Mouse (Mus musculus): ENCODE data around the gene Hoxc6. TPM values are rescaled to one million over a fixed set of nuclear protein-coding genes. Genes with fewer than 3 reads are reported as not detected.

Gene Hoxc6
- polyA plus RNA-seq, 1 experiment from 2014 or later, result 0.36 TPM

- Histone ChIP-seq H3K4me3 (ENCODE audit: low read length) (peak within 1 kb of the TSS; percentile 9; the same call in 1 of the 2 replicates), H3K9ac (ENCODE audit: low read length) (no peak within 1 kb of the TSS), H3K27me3 (ENCODE audit: control insufficient read depth, insufficient read depth, low read depth, low read length) (peaks cover 99% of the 10 kb centered on the region), H3K27ac (ENCODE audit: low read length) (no peak within 1 kb of the TSS), H3K9me3 (ENCODE audit: control insufficient read depth, low read length) (no peaks in the 10 kb centered on the region), H3K4me2 (ENCODE audit: low read depth, low read length) (0 out of 2 replicates have a peak within 1 kb of the TSS, but pooled peaks have one; percentile 1), H3K36me3 (ENCODE audit: control insufficient read depth, insufficient read depth, low read length) (no peaks in the 10 kb centered on the region), H3K4me1 (replicated peaks; ENCODE audit: control insufficient read depth, insufficient read depth, low read length) (peaks cover 4% of the 10 kb centered on the region; the same call in 1 of the 2 replicates)
- no peak for ATAC-seq (ENCODE audit: low read depth)
- 4% methylated on average over 12 of the region's 12 CpGs for WGBS
Observed at GRCm38 (mm10) chr15:102967312-102967510, 30.8 kb upstream of the Hoxc6 start, which contains the start of gene Hoxc5. TSS of gene Hoxc5 (plus strand) at chr15:102967443.

- H3K27ac ChIP-seq (ENCODE audit: low read length), result no peak overlapping the region
- H3K4me2 ChIP-seq (ENCODE audit: low read depth, low read length), result no peak overlapping the region
- peaks cover 99% of the 10 kb centered on the region for H3K27me3 ChIP-seq (ENCODE audit: control insufficient read depth, insufficient read depth, low read depth, low read length)
- 2% methylated on average over 34 of the region's 34 CpGs for WGBS
- no peaks in the 10 kb centered on the region for H3K9me3 ChIP-seq (ENCODE audit: control insufficient read depth, low read length)
- no peak overlapping the region for H3K9ac ChIP-seq (ENCODE audit: low read length)
- no peak for ATAC-seq (ENCODE audit: low read depth)
- no peaks in the 10 kb centered on the region for H3K36me3 ChIP-seq (ENCODE audit: control insufficient read depth, insufficient read depth, low read length)
- no peak overlapping the region for H3K4me3 ChIP-seq (ENCODE audit: low read length)
- peaks cover 4% of the 10 kb centered on the region; the same call in 1 of the 2 replicates for H3K4me1 ChIP-seq (replicated peaks; ENCODE audit: control insufficient read depth, insufficient read depth, low read length)
Observed at GRCm38 (mm10) chr15:102967511-102968397, 30.3 kb upstream of the Hoxc6 start.

- WGBS, result 35% methylated on average over 1 of the region's 1 CpGs
- Histone ChIP-seq H3K27me3 (ENCODE audit: control insufficient read depth, insufficient read depth, low read depth, low read length) (peaks cover 99% of the 10 kb centered on the region), H3K4me1 (replicated peaks; ENCODE audit: control insufficient read depth, insufficient read depth, low read length) (peaks cover 4% of the 10 kb centered on the region; the same call in 1 of the 2 replicates)
Observed at GRCm38 (mm10) chr15:102969296-102969695, 28.8 kb upstream of the Hoxc6 start.

GRCm38 (mm10) chr15:102970740-102971139 is 27.3 kb upstream of the Hoxc6 start:
- ATAC-seq (ENCODE audit: low read depth), result no peak
- no peak overlapping the region for H3K4me2 ChIP-seq (ENCODE audit: low read depth, low read length)
- H3K27ac ChIP-seq (ENCODE audit: low read length), result no peak overlapping the region
- peaks cover 4% of the 10 kb centered on the region; the same call in 1 of the 2 replicates for H3K4me1 ChIP-seq (replicated peaks; ENCODE audit: control insufficient read depth, insufficient read depth, low read length)
- under 1% methylated on average over 12 of the region's 12 CpGs for WGBS
- peaks cover 98% of the 10 kb centered on the region for H3K27me3 ChIP-seq (ENCODE audit: control insufficient read depth, insufficient read depth, low read depth, low read length)
- H3K9ac ChIP-seq (ENCODE audit: low read length), result no peak overlapping the region
- no peak overlapping the region for H3K4me3 ChIP-seq (ENCODE audit: low read length)
- H3K36me3 ChIP-seq (ENCODE audit: control insufficient read depth, insufficient read depth, low read length), result no peaks in the 10 kb centered on the region
- no peaks in the 10 kb centered on the region for H3K9me3 ChIP-seq (ENCODE audit: control insufficient read depth, low read length)

More at GRCm38 (mm10) chr15:102969296-102969695, 28.8 kb upstream of the Hoxc6 start:
- H3K4me2 ChIP-seq (ENCODE audit: low read depth, low read length), result no peak overlapping the region
- no peaks in the 10 kb centered on the region for H3K36me3 ChIP-seq (ENCODE audit: control insufficient read depth, insufficient read depth, low read length)
- H3K4me3 ChIP-seq (ENCODE audit: low read length), result no peak overlapping the region
- H3K9me3 ChIP-seq (ENCODE audit: control insufficient read depth, low read length), result no peaks in the 10 kb centered on the region
- no peak overlapping the region for H3K27ac ChIP-seq (ENCODE audit: low read length)
- no peak overlapping the region for H3K9ac ChIP-seq (ENCODE audit: low read length)
- ATAC-seq (ENCODE audit: low read depth), result no peak

GRCm38 (mm10) chr15:102972254-102972653 is 25.8 kb upstream of the Hoxc6 start:
- Histone ChIP-seq H3K4me2 (ENCODE audit: low read depth, low read length) (no peak overlapping the region), H3K9me3 (ENCODE audit: control insufficient read depth, low read length) (no peaks in the 10 kb centered on the region), H3K4me3 (ENCODE audit: low read length) (no peak overlapping the region), H3K36me3 (ENCODE audit: control insufficient read depth, insufficient read depth, low read length) (no peaks in the 10 kb centered on the region), H3K27me3 (ENCODE audit: control insufficient read depth, insufficient read depth, low read depth, low read length) (peaks cover 98% of the 10 kb centered on the region), H3K27ac (ENCODE audit: low read length) (no peak overlapping the region), H3K9ac (ENCODE audit: low read length) (no peak overlapping the region), H3K4me1 (replicated peaks; ENCODE audit: control insufficient read depth, insufficient read depth, low read length) (no peaks in the 10 kb centered on the region; the same call in 1 of the 2 replicates)
- under 1% methylated on average over 21 of the region's 21 CpGs for WGBS
- ATAC-seq (ENCODE audit: low read depth), result no peak

- H3K9ac ChIP-seq (ENCODE audit: low read length), result no peak overlapping the region
- no peak for ATAC-seq (ENCODE audit: low read depth)
- H3K9me3 ChIP-seq (ENCODE audit: control insufficient read depth, low read length), result no peaks in the 10 kb centered on the region
- no peaks in the 10 kb centered on the region for H3K36me3 ChIP-seq (ENCODE audit: control insufficient read depth, insufficient read depth, low read length)
- no peak overlapping the region for H3K4me2 ChIP-seq (ENCODE audit: low read depth, low read length)
- WGBS, result 3% methylated on average over 6 of the region's 6 CpGs
- no peaks in the 10 kb centered on the region; the same call in 1 of the 2 replicates for H3K4me1 ChIP-seq (replicated peaks; ENCODE audit: control insufficient read depth, insufficient read depth, low read length)
- peaks cover 97% of the 10 kb centered on the region for H3K27me3 ChIP-seq (ENCODE audit: control insufficient read depth, insufficient read depth, low read depth, low read length)
- H3K4me3 ChIP-seq (ENCODE audit: low read length), result no peak overlapping the region
- H3K27ac ChIP-seq (ENCODE audit: low read length), result no peak overlapping the region
Observed at GRCm38 (mm10) chr15:102972753-102973152, 25.3 kb upstream of the Hoxc6 start.

GRCm38 (mm10) chr15:102975034-102975433 is 23.0 kb upstream of the Hoxc6 start:
- Histone ChIP-seq H3K4me1 (replicated peaks; ENCODE audit: control insufficient read depth, insufficient read depth, low read length) (no peaks in the 10 kb centered on the region; the same call in 1 of the 2 replicates), H3K4me2 (ENCODE audit: low read depth, low read length) (no peak overlapping the region), H3K4me3 (ENCODE audit: low read length) (no peak overlapping the region), H3K27me3 (ENCODE audit: control insufficient read depth, insufficient read depth, low read depth, low read length) (peaks cover 99% of the 10 kb centered on the region), H3K9me3 (ENCODE audit: control insufficient read depth, low read length) (no peaks in the 10 kb centered on the region), H3K36me3 (ENCODE audit: control insufficient read depth, insufficient read depth, low read length) (no peaks in the 10 kb centered on the region), H3K27ac (ENCODE audit: low read length) (no peak overlapping the region), H3K9ac (ENCODE audit: low read length) (no peak overlapping the region)
- 3% methylated on average over 7 of the region's 7 CpGs for WGBS
- no peak for ATAC-seq (ENCODE audit: low read depth)

GRCm38 (mm10) chr15:102975688-102976111 is 22.4 kb upstream of the Hoxc6 start:
- H3K4me1 ChIP-seq (replicated peaks; ENCODE audit: control insufficient read depth, insufficient read depth, low read length), result no peaks in the 10 kb centered on the region; the same call in 1 of the 2 replicates
- H3K36me3 ChIP-seq (ENCODE audit: control insufficient read depth, insufficient read depth, low read length), result no peaks in the 10 kb centered on the region
- no peaks in the 10 kb centered on the region for H3K9me3 ChIP-seq (ENCODE audit: control insufficient read depth, low read length)
- ATAC-seq (ENCODE audit: low read depth), result no peak
- H3K27ac ChIP-seq (ENCODE audit: low read length), result no peak overlapping the region
- 1% methylated on average over 21 of the region's 21 CpGs for WGBS
- H3K9ac ChIP-seq (ENCODE audit: low read length), result no peak overlapping the region
- H3K4me2 ChIP-seq (ENCODE audit: low read depth, low read length), result no peak overlapping the region
- no peak overlapping the region for H3K4me3 ChIP-seq (ENCODE audit: low read length)
- H3K27me3 ChIP-seq (ENCODE audit: control insufficient read depth, insufficient read depth, low read depth, low read length), result peaks cover 99% of the 10 kb centered on the region

- ATAC-seq (ENCODE audit: low read depth), result no peak
- H3K4me3 ChIP-seq (ENCODE audit: low read length), result no peak within 1 kb of the TSS
- no peaks in the 10 kb centered on the region for H3K9me3 ChIP-seq (ENCODE audit: control insufficient read depth, low read length)
- WGBS, result 4% methylated on average over 14 of the region's 20 CpGs
- H3K27me3 ChIP-seq (ENCODE audit: control insufficient read depth, insufficient read depth, low read depth, low read length), result peaks cover 99% of the 10 kb centered on the region
- H3K27ac ChIP-seq (ENCODE audit: low read length), result no peak within 1 kb of the TSS
- H3K4me2 ChIP-seq (ENCODE audit: low read depth, low read length), result 0 out of 2 replicates have a peak within 1 kb of the TSS, but pooled peaks have one; percentile 7
- no peaks in the 10 kb centered on the region for H3K36me3 ChIP-seq (ENCODE audit: control insufficient read depth, insufficient read depth, low read length)
- no peak within 1 kb of the TSS for H3K9ac ChIP-seq (ENCODE audit: low read length)
- no peaks in the 10 kb centered on the region; the same call in 1 of the 2 replicates for H3K4me1 ChIP-seq (replicated peaks; ENCODE audit: control insufficient read depth, insufficient read depth, low read length)
Observed at GRCm38 (mm10) chr15:102976171-102976570, 21.9 kb upstream of the Hoxc6 start, which contains the start of gene Hoxc9. TSS of gene Hoxc9 (plus strand) at chr15:102976439.
